Mouse (Mus musculus): ENCODE results near the gene Thpo.

Thpo gene

GRCm38 (mm10) chr16:20733731-20734730 is at the start of gene Thpo:
Gene Thpo, minus strand, starts transcription at chr16:20734511.
- no peak for DNase-seq

GRCm38 (mm10) chr16:20783891-20784290 is 49.6 kb upstream of the Thpo start:
- no peak for DNase-seq

GRCm38 (mm10) chr16:20781101-20781630 is 46.9 kb upstream of the Thpo start:
- no peak for DNase-seq

GRCm38 (mm10) chr16:20779846-20780245 is 45.5 kb upstream of the Thpo start:
- no peak for DNase-seq

- no peak for DNase-seq
These were observed 40.7 kb upstream of the Thpo start for GRCm38 (mm10) chr16:20775021-20775420.

GRCm38 (mm10) chr16:20765244-20765643 is 30.9 kb upstream of the Thpo start:
- DNase-seq: peak; percentile 52

- peak; percentile 26 for DNase-seq
These were observed 27.4 kb upstream of the Thpo start for GRCm38 (mm10) chr16:20761681-20762080.

GRCm38 (mm10) chr16:20757385-20757784 is 23.1 kb upstream of the Thpo start:
- no peak for DNase-seq

GRCm38 (mm10) chr16:20756052-20756451 is 21.7 kb upstream of the Thpo start:
- no peak for DNase-seq

- DNase-seq: no peak
These were observed 16.2 kb upstream of the Thpo start for GRCm38 (mm10) chr16:20750518-20750917.

- DNase-seq: no peak
These were observed 12.3 kb upstream of the Thpo start for GRCm38 (mm10) chr16:20746641-20747040.

GRCm38 (mm10) chr16:20739845-20740244 is 5.5 kb upstream of the Thpo start:
- DNase-seq: no peak

GRCm38 (mm10) chr16:20736823-20737222 is 2.5 kb upstream of the Thpo start:
- no peak for DNase-seq

- no peak for DNase-seq
These were observed 1.9 kb upstream of the Thpo start for GRCm38 (mm10) chr16:20736168-20736567.

- DNase-seq: no peak
These were observed 1.3 kb upstream of the Thpo start for GRCm38 (mm10) chr16:20735651-20736050.

- DNase-seq: no peak
These were observed 1.2 kb downstream of the Thpo start, which contains the start of gene Chrd for GRCm38 (mm10) chr16:20732925-20733730. Gene Chrd, plus strand, starts transcription at chr16:20733127.

- no peak for DNase-seq
These were observed 1.9 kb downstream of the Thpo start for GRCm38 (mm10) chr16:20732251-20732924.

GRCm38 (mm10) chr16:20731688-20732087 is 2.6 kb downstream of the Thpo start:
- no peak for DNase-seq

- no peak for DNase-seq
These were observed 4.0 kb downstream of the Thpo start for GRCm38 (mm10) chr16:20730293-20730711.

- no peak for DNase-seq
These were observed 7.9 kb downstream of the Thpo start for GRCm38 (mm10) chr16:20726384-20726783.

- no peak for DNase-seq
These were observed 8.6 kb downstream of the Thpo start for GRCm38 (mm10) chr16:20725750-20726149.

- no peak for DNase-seq
These were observed 9.0 kb downstream of the Thpo start for GRCm38 (mm10) chr16:20725321-20725720.

- DNase-seq: peak; percentile 36
These were observed 10.0 kb downstream of the Thpo start for GRCm38 (mm10) chr16:20724338-20724748.
